Mouse (Mus musculus): ENCODE measurements around the gene Dhtkd1.
A peak's percentile ranks its signal among the peaks of the same experiment; 100 is the strongest.

- no peak for TF ChIP-seq POLR2A (IDR thresholded peaks at IDR 0.05; ENCODE audit: borderline replicate concordance, extremely low read depth, insufficient read depth, insufficient read length, poor library complexity, severe bottlenecking)
- TF ChIP-seq CTCF (IDR thresholded peaks at IDR 0.05; ENCODE audit: borderline replicate concordance, extremely low read depth, insufficient read depth, insufficient read length) = peak; percentile 57; the same call in 1 of the 2 replicates
Observed at GRCm38 (mm10) chr2:5906625-5907024, 36.0 kb downstream of the Dhtkd1 start.
